Mouse (Mus musculus): ENCODE measurements at regions not wholly inside any gene's neighbourhood (a gene's known extent, or its start where the extent isn't known, plus 50 kb on each side); places are given as distances from the start of the nearest gene placed in this dataset.

DNA sequence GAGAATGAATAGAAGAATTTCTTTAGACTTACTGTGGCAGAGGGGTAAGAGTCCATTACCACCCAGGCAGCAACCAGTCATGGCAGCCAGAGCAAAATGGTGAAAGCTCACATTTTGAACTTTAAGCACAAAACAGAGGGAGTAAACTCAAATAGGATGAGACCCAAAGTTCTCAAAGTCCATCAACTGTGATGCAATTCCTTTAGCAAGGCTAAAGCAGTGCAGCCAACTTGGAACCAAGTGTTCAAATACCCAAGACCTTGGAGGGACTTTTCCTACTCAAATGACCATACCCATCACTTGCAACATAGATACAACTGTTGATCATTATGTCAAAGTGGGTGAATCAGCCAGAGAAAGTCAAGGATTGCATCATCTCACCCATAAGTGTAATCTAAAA, 380.1 kb downstream of the Hace1 start:
- no peak for DNase-seq (ENCODE audit: low spot score in 2 of 2)

DNA sequence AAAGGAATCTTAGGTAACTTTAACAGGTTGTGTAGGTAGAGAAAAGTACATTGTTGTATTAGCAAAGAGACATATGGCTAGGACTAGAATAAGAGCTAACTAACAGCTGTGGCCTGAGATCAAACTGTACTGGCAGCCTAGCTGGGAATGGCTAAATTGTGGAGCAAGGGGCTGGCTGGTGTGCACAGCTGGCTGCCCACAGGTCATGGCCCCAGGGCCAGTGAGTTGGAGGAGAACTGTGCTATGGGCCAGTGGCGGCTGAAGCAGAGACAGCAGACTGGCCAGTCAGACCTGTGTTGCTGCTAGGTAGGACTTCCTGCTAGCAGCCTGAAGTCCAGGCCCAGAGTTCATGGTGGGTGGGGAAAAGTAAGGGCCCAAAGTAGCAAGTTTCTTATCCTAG, 394.6 kb downstream of the Hace1 start:
- DNase-seq (ENCODE audit: low spot score in 2 of 2) = no peak

DNA sequence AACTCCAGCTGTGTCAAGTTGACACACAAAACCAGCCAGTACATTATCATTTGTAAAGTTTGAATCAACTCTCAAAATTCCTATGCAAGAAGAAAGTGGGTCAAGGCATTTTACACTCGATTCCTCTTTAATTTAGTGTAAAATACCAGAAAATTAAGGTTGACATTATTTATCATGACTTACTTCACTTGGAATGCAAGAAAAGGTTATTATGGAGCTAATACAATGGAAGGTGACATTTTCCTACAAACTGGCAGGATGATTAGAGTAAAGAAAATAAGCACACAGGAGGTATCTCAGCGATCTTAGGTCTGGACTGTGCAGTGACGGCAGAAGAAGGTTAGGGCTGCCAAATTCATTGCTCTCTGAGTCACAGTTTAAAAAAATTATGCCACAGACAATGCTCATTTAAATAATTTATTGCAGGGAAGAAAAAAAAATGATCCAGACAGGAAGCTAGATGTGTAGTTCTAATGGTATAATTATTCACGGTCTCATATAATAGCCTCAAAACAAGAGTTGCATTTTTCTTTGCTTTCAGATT, 405.2 kb downstream of the Hace1 start:
- DNase-seq (ENCODE audit: low spot score in 2 of 2) = no peak

DNA sequence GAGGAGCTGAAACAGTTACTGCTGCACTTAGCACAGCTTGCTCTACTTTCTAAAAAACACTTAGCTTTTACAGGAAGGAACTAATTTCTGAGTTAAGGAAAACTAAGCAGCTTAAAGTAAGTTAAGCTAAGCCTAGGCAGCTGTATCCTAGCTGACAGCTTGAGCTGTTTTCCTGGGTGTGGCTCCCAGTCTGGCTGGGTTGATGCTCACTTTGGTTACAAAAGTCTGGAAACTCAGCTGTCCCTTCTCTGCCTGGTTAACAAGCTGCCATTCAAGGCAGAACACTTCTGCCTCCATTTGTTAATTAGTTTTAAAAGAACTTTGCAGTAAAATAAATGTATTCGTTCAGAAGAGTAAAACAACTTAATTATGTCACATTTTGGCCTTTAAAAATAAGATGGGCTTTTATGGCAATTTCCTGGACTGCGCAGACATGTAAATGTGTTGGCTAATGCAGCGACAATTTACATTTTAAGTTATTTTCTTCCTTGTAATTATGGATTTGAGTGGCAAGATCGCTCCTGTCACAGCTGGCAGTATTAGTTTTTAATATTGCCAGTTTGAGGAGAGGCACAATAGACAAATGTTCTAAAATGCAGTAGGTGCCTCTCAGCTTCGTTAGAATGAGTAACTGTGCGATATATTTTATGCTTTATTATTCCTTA, 406.2 kb downstream of the Hace1 start:
- DNase-seq (ENCODE audit: low spot score in 2 of 2) = no peak

DNA sequence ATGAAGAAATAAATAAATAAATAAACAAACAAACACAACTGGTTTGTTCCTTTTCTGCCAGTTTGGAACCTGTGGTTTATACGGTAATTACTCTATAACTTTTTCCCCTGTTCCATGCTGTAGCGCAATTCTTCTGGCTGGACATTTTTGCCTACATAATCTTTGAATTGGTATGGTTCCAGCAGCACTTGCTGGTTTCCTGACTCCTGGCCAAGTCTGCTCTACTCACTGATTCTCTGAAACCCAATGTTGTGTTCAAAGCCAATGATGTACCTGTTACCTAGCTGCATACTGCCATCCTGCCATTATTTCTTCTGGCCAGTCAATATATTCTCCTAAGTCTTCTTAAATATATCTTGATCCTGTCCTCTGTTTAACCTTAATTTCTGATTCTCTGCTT, 408.7 kb downstream of the Hace1 start:
- no peak for DNase-seq (ENCODE audit: low spot score in 2 of 2)

DNA sequence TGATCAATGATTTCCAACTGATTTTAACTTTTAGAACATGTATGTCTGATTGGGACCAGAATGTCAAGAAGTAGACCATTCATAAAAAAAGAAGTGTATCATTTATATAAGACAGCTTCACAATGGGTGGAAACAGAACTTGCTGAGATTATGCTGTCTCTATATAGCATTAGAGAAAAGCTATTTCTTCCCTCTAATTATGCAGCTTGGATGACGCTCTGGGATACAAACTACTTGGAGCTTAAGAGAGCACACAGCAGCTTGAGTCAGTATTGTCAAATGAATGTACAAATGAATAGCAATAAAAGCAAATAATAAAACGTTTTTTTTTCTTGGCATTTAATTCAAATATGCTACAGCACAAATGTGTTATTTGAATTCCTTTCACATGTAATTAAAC, 428.7 kb downstream of the Hace1 start:
- DNase-seq (ENCODE audit: low spot score in 2 of 2) = no peak

DNA sequence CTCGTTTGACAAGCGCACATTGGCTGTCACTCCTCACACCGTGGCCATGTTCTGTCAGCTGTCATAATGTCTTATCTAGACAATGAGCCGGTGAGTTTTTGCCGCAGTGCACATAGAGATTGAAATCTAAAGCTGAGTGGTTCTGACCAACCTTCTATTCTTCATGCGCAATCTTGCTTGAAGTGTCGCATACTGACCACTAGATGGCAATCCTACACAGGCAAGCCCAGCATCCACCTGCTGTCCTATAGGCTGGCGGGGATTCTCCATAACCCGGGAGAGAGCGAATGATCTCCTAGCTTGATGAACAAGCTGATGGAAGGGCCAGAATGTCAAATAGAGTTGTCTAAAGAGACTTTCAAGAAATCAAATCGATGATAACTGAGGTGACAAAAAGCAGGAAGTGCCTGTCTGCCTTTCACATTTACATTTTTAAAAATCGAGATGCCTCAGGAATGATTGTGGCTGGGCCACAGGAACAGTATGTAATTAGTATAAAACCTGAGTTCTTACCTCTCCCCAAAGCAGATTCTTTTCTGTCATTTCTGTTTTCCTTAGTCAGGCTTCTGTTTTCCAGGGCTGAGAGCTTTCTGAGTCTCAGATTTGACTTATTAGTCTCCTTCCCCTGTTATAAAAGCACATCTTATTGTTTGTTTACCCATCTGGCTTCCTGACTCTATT, 434.4 kb downstream of the Hace1 start:
- peak; percentile 39 to 54 for DNase-seq (ENCODE audit: low spot score in 2 of 2)

DNA sequence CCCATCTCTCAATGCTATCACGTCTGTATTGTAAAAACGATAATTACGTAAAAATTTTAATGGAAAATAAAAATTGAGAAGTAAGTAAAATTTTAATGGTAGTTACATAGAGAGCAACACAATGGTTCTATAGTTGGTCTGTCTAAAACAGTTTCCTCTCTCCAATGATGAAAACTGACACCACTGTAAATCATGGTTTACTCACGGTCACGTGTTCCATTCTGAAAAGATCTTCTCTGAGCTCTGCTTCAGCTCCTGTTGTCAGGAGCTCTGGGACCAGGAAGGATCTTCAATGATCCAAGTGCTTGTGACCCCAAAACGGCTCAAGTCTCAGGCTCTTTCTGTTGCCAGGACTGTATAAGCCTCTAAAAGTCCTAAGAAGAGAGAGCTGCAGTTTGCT, 435.0 kb downstream of the Hace1 start:
- no peak for DNase-seq (ENCODE audit: low spot score in 2 of 2)

DNA sequence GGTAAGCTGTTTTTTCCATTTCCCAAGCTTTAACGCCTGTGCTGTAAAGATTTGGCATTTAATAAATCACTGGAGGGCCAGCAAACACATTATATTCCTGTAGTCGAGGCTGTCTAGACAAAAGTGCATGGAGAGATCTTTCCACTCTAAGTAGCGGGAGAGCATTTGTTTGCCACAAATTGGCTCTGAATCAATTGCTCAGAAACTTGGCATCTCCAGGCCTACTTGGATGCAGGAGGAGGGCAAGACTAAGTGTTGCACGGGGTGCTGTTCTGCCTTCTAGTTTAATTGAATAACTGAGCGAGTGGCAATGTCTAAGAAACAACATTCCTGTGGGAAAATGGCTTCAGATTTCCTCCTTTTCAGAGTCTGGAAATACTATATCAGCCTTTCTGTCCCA, 438.7 kb downstream of the Hace1 start:
- no peak for DNase-seq (ENCODE audit: low spot score in 2 of 2)

DNA sequence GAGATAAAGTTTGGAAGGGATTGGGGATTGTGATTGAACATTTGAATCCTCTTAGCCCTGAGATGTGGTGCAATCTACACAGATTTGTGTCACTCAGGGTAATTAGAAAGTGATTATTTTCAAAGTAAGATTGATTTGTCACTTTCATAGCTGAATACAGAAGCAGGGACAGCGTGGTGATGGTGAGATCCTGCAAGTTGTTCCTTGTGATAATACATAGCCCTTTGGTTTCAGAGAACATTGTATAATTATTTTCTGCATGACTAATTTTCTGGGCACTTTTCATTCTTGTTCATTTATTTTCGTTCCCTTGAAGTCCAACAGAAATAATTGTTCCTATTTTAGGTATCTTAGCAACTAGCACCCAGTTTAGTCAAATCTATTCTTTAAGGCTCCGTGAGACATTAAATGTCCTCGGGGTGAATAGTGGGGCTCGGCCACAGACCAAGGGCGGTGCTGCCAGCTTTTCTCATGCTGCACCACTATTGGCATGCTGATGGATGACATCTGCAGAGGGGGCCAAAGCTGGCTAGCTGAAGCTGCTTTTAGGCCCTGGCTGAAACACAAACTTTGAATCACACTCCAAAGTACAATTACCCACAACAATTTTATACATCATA, 468.0 kb downstream of the Hace1 start:
- DNase-seq (ENCODE audit: low spot score in 2 of 2) = peak; percentile 12 to 23

DNA sequence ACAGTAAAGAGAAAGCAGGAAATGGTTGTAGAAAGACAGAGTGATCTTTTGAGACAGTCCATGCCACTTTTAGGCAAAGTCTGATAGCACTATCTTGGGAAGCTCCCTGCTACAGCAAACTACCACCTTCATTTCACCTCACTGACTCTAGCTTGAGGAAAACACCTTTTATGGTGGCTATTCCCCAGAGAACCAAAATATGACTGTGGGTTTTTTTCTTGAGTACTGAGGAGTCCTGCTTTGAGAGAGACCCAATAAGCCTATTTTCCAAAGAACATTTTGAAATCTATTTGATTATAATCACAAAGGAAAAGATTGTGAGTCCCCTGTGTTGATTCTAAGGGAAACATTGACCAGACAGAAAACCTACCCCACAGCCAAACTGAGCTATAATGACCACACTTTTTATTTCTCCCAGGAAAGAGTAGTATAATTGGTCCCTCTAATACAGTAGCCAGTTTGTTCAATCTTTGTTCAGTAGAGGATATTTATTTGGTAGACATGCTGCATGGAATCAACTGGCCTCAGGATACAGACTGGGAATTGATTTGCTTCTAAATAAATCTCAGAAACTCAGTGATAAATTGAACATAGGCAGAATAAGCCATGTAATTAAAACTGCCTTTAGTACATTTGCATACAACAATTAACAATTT, 468.6 kb downstream of the Hace1 start:
- no peak for DNase-seq (ENCODE audit: low spot score in 2 of 2)

DNA sequence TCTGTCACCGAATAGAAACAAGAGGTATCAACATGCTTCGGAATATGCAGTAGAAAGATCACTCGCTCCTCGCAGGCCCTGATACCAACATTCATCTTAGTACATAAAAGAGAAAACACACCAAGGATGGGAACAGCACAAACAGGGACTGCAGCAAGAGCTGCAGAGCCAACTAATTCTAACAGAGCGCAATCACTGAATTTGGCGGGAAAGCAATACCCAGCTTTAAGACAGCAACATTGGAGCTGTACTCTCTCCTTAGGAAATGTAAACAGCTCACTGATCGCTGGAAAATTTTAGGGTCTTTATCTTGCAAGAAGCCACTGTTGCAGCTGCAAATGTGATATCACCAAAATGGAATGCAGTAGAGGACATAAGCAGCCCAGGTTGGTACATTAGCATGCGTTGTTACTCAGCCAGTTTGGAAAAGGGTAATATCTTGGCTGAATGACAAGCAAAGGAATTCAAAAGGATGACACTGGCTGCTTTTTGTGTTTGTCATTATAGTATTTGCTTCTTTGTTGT, 469.3 kb downstream of the Hace1 start:
- DNase-seq (ENCODE audit: low spot score in 2 of 2) = no peak

DNA sequence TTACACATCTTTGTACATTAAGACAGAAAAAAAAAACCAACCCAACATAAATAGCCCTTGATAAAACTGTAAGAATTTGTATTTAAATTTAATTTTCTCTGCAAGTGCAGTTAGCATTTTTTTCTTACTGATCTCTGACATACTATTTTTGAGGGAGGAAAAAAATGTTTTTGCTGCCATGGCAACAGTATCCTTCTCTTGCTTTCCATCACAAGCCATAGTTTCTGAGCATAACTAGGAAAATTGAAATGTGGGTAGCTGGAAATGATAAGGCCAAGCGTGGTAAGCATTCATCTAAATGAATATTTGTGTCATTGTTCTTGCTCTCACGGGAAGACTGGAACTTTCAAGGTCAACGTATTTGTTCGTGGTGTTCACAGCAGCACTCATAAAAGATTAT, 470.0 kb downstream of the Hace1 start:
- DNase-seq (ENCODE audit: low spot score in 2 of 2) = no peak

DNA sequence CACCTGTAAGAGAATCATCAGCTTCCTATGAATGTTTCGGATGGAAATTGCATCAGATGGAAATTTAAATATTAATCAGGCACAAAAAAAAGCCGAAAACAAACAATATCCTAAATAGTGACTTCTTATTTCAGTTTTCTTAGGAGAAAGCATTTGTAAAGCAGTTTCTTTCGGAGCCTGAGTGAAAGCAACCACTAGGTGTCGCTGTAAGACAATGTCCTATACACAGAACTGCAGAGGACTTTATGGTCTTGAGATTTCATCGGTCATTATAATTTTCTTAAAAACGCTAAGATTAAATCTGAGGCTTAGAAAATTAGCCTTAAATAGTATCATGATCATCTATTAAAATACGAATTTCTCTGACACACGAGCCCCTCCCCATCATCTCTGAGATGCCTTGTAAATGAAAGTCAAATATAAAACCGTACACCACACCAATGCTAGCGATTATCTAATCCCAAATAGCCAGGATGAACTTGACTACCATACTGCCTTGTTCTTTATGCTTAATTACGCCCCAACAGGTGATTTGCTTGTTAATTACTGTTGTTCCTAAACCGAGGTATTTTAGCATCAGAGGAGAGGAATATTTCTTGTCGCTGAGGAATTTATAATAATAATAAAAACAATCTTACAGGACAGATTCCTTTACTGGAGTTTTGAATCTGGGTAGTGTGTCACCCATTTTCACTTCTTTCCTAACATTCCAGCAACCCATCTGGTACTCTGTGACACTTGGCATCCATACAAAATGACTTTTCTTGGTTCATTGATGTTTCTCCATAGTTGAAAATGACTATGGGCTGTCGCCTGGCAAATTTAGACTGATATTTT, 480.0 kb downstream of the Hace1 start:
- DNase-seq (ENCODE audit: low spot score in 2 of 2) = peak in 1 of 2 experiments; percentile 32

DNA sequence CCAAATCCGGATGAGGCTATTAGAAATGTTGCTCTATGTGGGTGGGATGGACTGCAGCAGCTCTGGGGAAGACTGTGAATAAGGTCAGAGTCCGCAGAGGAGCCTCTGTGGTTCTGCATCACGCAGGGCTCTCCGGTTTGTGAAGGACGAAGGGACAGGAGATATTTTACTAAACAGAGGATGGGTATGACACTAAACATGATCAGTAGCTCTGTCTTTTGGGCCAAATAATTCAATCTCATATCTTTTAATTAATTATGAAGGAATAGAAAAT, 480.5 kb downstream of the Hace1 start:
- DNase-seq (ENCODE audit: low spot score in 2 of 2) = no peak

DNA sequence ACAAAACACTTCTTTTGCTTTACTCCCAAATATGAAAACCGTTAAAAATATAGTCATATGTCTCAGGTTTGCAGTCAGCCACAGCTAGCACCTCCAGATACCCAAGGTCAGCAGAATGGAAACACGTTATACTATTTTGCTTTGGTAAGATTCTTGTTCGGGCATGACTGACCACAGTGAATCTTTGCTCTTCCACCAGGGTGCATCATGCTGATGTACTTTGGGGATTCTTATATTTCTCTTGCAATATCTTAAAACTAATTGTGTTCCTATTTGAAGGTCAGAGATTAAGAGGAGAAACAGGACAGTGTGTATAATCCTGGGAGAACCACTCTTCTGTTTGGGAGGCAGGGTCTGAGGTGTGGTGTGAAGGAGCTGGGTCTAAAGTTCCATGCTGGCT, 481.7 kb downstream of the Hace1 start:
- no peak for DNase-seq (ENCODE audit: low spot score in 2 of 2)

DNA sequence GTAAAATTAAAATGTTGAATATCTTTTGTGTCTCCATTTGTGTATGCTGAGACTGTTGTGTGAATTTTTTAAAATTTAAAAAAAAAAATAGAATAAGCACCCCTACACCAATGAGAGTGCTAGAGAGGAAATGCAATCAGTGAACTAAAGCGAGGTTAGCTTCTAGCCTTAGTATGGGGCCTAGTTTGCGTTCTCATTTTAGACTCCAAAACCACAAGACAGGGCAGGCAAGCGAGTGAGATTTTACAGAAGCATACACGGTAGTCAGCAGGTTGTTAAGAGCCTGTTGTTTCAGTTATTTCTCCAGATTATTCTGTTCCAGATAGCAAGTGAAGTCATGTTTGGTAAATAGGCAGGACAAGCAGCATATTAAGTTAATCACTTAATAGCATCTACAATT, 486.2 kb downstream of the Hace1 start:
- DNase-seq (ENCODE audit: low spot score in 2 of 2) = no peak

DNA sequence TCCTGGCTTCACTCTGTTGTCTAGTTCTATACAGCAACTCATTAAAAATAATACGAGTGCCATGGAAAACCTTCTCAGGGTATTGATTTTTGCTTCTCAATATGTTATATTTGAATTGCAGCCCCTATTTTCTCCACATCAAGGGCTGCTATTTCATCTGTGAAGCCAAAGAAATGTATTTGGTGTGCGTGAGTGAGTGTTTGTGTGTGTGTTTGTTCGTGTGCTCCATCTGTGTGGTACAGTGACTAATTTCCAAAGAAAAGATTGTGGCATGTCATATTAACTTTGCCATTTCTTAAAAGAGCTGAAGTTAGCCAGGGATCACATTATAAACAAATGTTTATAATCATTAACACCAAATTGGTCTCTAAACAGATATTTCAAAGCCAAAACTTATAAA, 493.1 kb downstream of the Hace1 start:
- no peak for DNase-seq (ENCODE audit: low spot score in 2 of 2)

DNA sequence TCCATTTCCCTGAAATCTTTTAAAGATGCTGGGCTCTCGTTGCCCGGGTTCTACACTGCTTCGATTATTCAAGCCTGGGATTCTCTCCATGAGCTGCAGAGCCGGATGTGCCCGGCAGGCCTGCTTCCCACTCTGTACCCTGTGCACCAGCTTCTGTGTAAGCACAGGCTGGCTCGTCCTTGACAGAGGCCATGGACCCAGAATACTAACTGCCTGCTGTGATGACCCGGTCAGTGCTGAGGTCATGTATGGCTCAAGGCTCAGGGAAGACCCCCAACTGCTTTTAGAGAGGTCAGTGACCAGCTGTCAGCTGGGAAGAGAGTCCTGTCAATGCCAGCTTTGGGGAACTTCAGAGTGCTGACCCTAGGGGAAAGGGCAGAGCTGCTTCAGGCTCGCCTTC, 493.6 kb downstream of the Hace1 start:
- no peak for DNase-seq (ENCODE audit: low spot score in 2 of 2)

DNA sequence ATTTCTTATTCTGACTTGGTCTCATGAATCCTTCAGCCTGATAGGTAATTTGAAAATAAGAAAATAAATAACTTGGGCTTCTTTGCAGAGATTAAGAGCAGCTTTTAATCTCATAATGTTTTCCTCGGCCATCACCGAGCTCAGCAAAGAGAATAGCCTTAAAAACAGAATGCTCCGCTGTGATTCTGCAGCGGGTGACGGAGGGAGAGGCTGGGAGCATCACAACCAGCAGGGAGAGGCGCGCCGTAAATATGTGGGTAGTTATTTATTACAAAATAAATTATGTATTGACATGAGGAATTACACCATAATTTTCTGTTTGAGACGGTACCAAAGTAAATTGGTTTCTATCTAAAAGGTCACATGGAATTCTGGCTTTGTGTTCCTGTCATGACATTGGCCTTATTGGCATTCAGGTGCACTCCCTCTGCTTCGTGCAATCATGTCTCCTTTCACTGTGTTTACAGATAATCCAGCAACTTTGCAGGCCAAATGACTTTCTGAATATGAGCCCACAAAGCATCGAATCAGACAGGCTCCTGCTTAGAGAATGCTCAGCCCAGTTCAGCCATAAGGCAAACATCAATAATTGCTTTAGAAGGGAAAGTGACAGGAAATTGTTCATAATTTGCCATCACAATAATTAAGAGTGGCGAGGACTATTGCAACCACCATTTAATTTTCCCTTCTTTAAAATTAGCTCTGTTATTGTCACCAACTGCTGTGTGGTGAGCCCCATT, 494.4 kb downstream of the Hace1 start:
- no peak for DNase-seq (ENCODE audit: low spot score in 2 of 2)
